In genomic region chr2:59828103-59828655, GRCm38 (mm10) we compare ENCODE assay signal across 10 mouse cellular contexts. TPM values are rescaled to one million over a fixed set of nuclear protein-coding genes. Genes with fewer than 3 reads are reported as not detected.
DNase-seq lines count a peak whose midpoint lies in the region; ATAC-seq and TF ChIP-seq lines count a peak whose summit lies in the region.
"Had no signal": no experiment of that assay in that cellular context is flagged by ENCODE, and none has a peak within 500 bp of the region (broad histone marks: within the 10 kb centered on the region; RNA-seq: fewer than 3 reads in every experiment).

No protein-coding gene starts in this region.

- no peak overlapping the region for H3K4me3 ChIP-seq in hindbrain, embryonic 10.5 days
- H3K4me3 ChIP-seq in hindbrain, postnatal 0 days (ENCODE audit: low read length), result no peak overlapping the region
- H3K4me3 ChIP-seq in embryonic fibroblast, embryonic 13.5 days (ENCODE audit: insufficient read depth, low read length), result no peak overlapping the region
- no peak overlapping the region for H3K4me3 ChIP-seq in myocyte
- H3K4me3 ChIP-seq in intestine, embryonic 15.5 days (replicated peaks), result no peak overlapping the region
- H3K4me3 ChIP-seq: erythroblast, embryonic 14.5 days had no signal

- peaks cover 7% of the 10 kb centered on the region; the same call in 1 of the 2 replicates for H3K36me3 ChIP-seq in hindbrain, embryonic 10.5 days
- H3K36me3 ChIP-seq in hindbrain, postnatal 0 days (ENCODE audit: insufficient read depth, low read length), result no peaks in the 10 kb centered on the region
- H3K36me3 ChIP-seq in myocyte (ENCODE audit: control insufficient read depth, insufficient read depth), result peaks cover 9% of the 10 kb centered on the region
- no peaks in the 10 kb centered on the region; the same call in 1 of the 2 replicates for H3K36me3 ChIP-seq in intestine, embryonic 15.5 days

- TF ChIP-seq POLR2A in embryonic fibroblast, embryonic 13.5 days (IDR thresholded peaks at IDR 0.05; ENCODE audit: low read depth, low read length), result no peak
- no peak for TF ChIP-seq POLR2A in myocyte (IDR thresholded peaks at IDR 0.05; ENCODE audit: insufficient read length, low read depth)

- no peaks in the 10 kb centered on the region for H3K79me2 ChIP-seq in myocyte (ENCODE audit: control insufficient read depth, insufficient read depth)

- H3K4me1 ChIP-seq in hindbrain, embryonic 10.5 days (replicated peaks), result peaks cover 54% of the 10 kb centered on the region
- peaks cover 9% of the 10 kb centered on the region; the same call in 1 of the 2 replicates for H3K4me1 ChIP-seq in hindbrain, postnatal 0 days (ENCODE audit: insufficient read depth, low read length)
- peaks cover 29% of the 10 kb centered on the region for H3K4me1 ChIP-seq in embryonic fibroblast, embryonic 13.5 days (ENCODE audit: control insufficient read depth, insufficient read depth, low read length)
- peaks cover 23% of the 10 kb centered on the region for H3K4me1 ChIP-seq in intestine, embryonic 15.5 days (replicated peaks)

- peak overlapping the region; percentile 81 for H3K27ac ChIP-seq in hindbrain, embryonic 10.5 days
- no peak overlapping the region for H3K27ac ChIP-seq in hindbrain, postnatal 0 days
- peak overlapping the region; percentile 88; the same call in 1 of the 2 replicates for H3K27ac ChIP-seq in embryonic fibroblast, embryonic 13.5 days (ENCODE audit: insufficient read depth, low read length)
- H3K27ac ChIP-seq in intestine, embryonic 15.5 days, result no peak overlapping the region

- no peaks in the 10 kb centered on the region for H3K9me3 ChIP-seq in hindbrain, embryonic 10.5 days
- no peaks in the 10 kb centered on the region for H3K9me3 ChIP-seq in hindbrain, postnatal 0 days (ENCODE audit: low read length)
- no peaks in the 10 kb centered on the region for H3K9me3 ChIP-seq in intestine, embryonic 15.5 days

- no peak for ATAC-seq in hindbrain, postnatal 0 days
- no peak for ATAC-seq in intestine, embryonic 15.5 days

- DNase-seq in hindbrain, embryonic 10.5 days (ENCODE audit: low spot score), result no peak
- DNase-seq in hindbrain, postnatal 0 days (ENCODE audit: low spot score), result no peak
- DNase-seq in lung, postnatal 10 days, result peak; percentile 24
- DNase-seq in lung, postnatal 25 days (ENCODE audit: low spot score), result no peak
- DNase-seq: cerebellum, postnatal 14 days; right cerebral cortex, adult 18-20 months had no signal

- no peak overlapping the region for H3K9ac ChIP-seq in hindbrain, postnatal 0 days (replicated peaks; ENCODE audit: low read length)
- no peak overlapping the region for H3K9ac ChIP-seq in intestine, embryonic 15.5 days

- no peak overlapping the region for H3K4me2 ChIP-seq in hindbrain, postnatal 0 days (ENCODE audit: low read depth, low read length)
- peak overlapping the region; percentile 53 for H3K4me2 ChIP-seq in myocyte (ENCODE audit: low read depth)
- no peak overlapping the region for H3K4me2 ChIP-seq in intestine, embryonic 15.5 days (replicated peaks)

- no peaks in the 10 kb centered on the region for H3K27me3 ChIP-seq in hindbrain, embryonic 10.5 days (ENCODE audit: insufficient read depth, poor library complexity, severe bottlenecking)
- H3K27me3 ChIP-seq in hindbrain, postnatal 0 days (ENCODE audit: insufficient read depth, low read length), result no peaks in the 10 kb centered on the region
- H3K27me3 ChIP-seq in myocyte (ENCODE audit: control insufficient read depth, insufficient read depth, insufficient read length), result no peaks in the 10 kb centered on the region
- H3K27me3 ChIP-seq in intestine, embryonic 15.5 days (replicated peaks), result no peaks in the 10 kb centered on the region

- H3ac ChIP-seq in myocyte (ENCODE audit: control insufficient read depth, insufficient read length), result no peak overlapping the region

- 79% methylated on average over 11 of the region's 11 CpGs for WGBS in hindbrain, embryonic 10.5 days
- WGBS in hindbrain, postnatal 0 days, result 51% methylated on average over 11 of the region's 11 CpGs
- WGBS in intestine, embryonic 15.5 days, result 73% methylated on average over 11 of the region's 11 CpGs

- no peak for TF ChIP-seq CTCF in hindbrain, postnatal 0 days (IDR thresholded peaks at IDR 0.05; ENCODE audit: low read depth)
- TF ChIP-seq CTCF in embryonic fibroblast, embryonic 13.5 days (IDR thresholded peaks at IDR 0.05; ENCODE audit: borderline replicate concordance, insufficient read depth, low read length), result no peak

TF ChIP-seq in myocyte, 11 proteins besides CTCF, POLR2A, EP300 and RAD21:
- no peak for TF ChIP-seq TCF12 (IDR thresholded peaks at IDR 0.05; ENCODE audit: insufficient read depth, poor library complexity, severe bottlenecking)
- TF ChIP-seq MAX (IDR thresholded peaks at IDR 0.05; ENCODE audit: low read depth), result no peak
- no peak for TF ChIP-seq MYOG (IDR thresholded peaks at IDR 0.05; ENCODE audit: control insufficient read depth in 1 of 3, insufficient read depth in 1 of 3, insufficient read length in 2 of 3, low read depth in 2 of 3)
- no peak for TF ChIP-seq USF1 (IDR thresholded peaks at IDR 0.05; ENCODE audit: low read depth)
- TF ChIP-seq TCF3 (IDR thresholded peaks at IDR 0.05; ENCODE audit: insufficient read length, low read depth), result no peak
- TF ChIP-seq REST (IDR thresholded peaks at IDR 0.05; ENCODE audit: insufficient read depth, insufficient read length), result no peak
- no peak for TF ChIP-seq POLR2AphosphoS2 (IDR thresholded peaks at IDR 0.05; ENCODE audit: insufficient read length, low read depth)
- no peak for TF ChIP-seq E2F4 (IDR thresholded peaks at IDR 0.05; ENCODE audit: insufficient read depth)
- TF ChIP-seq CEBPB (IDR thresholded peaks at IDR 0.05; ENCODE audit: insufficient read depth, poor library complexity, severe bottlenecking), result no peak
- no peak for TF ChIP-seq SRF (IDR thresholded peaks at IDR 0.05; ENCODE audit: control insufficient read depth, insufficient read length, low read depth)
- no peak for TF ChIP-seq MYOD1 (IDR thresholded peaks at IDR 0.05; ENCODE audit: control insufficient read depth in 1 of 3, insufficient read length in 2 of 3, low read depth in 2 of 3)

RNA-seq across cellular contexts. Expression of gene Wdsub1, which starts 54.2 kb away (rescaled TPM):
- polyA plus RNA-seq in hindbrain, embryonic 10.5 days (2016; fragmentation: Nextera tagmentation; extraction: Ambion mirVana), result 17.4 and 17.5 TPM in 2 replicates
- total RNA-seq in hindbrain, postnatal 0 days (2014; rRNA removed), result 38.4 and 84.9 TPM in 2 replicates
- 23.0 and 24.1 TPM in 2 replicates for polyA plus RNA-seq in hindbrain, postnatal 0 days (2015; fragmentation: Nextera tagmentation; extraction: Ambion mirVana)
- 15.1 and 18.5 TPM in 2 replicates for polyA plus RNA-seq in embryonic fibroblast, embryonic 13.5 days (2011; ENCODE audit: insufficient read length, low read depth, missing spikeins)
- 31.1 TPM for polyA plus RNA-seq in myocyte (2012; fragmentation: generic; extraction: Trizol)
- 33.3 and 33.9 TPM in 2 replicates for polyA plus RNA-seq in intestine, embryonic 15.5 days (2015; fragmentation: Nextera tagmentation; extraction: Ambion mirVana)

Comparison
In these comparisons a context has a peak if more than half of its experiments do, and no peak if none do; other contexts are left out.
1. H3K27ac ChIP-seq: peak in hindbrain, embryonic 10.5 days (single experiment) and embryonic fibroblast, embryonic 13.5 days (single experiment); none in hindbrain, postnatal 0 days (single experiment) and intestine, embryonic 15.5 days (single experiment).